Mouse (Mus musculus) erythroblast, embryonic 14.5 days (primary cell): Measurements from ENCODE around the gene Gfod2.

Experiments
- GATA1 ChIP-seq: IDR thresholded peaks from 2 replicates; pipeline ENCODE4 v1.6.1; 2012; ENCODE audit warnings: low read length, inconsistent platforms, mixed read lengths
- TAL1 ChIP-seq: IDR thresholded peaks from 3 replicates; pipeline ENCODE4 v1.6.1; 2012; ENCODE audit warnings: low read length, inconsistent platforms, mixed read lengths

DNA sequence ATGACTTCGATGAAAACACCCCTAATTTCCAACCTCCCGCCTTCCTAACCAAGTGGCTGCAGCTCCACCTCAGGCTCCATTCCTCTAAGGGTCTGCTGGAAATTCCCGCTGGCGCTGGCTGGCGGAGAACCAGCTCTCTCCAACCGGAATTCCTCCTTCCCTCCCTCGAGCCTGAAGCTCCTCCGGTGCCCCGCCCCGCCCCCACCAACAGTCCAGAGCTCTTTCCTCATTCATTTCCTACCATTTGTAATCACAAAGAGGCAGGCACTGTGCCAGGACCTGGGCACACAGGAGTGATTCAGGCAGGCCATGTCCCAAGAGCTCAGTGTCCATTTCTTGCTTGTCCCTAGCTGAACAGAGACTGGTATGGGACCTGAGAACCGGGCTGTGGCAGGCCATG lies 7.9 kb downstream of the Gfod2 start:
- TF ChIP-seq GATA1 = no peak
- no peak for TF ChIP-seq TAL1
